Mouse (Mus musculus): ENCODE data around the gene Cd300lf. TPM values are rescaled to one million over a fixed set of nuclear protein-coding genes. Genes with fewer than 3 reads are reported as not detected.
A peak's percentile ranks its signal among the peaks of the same experiment; 100 is the strongest.

The Cd300lf gene
- polyA plus RNA-seq, 1 experiment from 2014 or later, result 122 TPM

DNA sequence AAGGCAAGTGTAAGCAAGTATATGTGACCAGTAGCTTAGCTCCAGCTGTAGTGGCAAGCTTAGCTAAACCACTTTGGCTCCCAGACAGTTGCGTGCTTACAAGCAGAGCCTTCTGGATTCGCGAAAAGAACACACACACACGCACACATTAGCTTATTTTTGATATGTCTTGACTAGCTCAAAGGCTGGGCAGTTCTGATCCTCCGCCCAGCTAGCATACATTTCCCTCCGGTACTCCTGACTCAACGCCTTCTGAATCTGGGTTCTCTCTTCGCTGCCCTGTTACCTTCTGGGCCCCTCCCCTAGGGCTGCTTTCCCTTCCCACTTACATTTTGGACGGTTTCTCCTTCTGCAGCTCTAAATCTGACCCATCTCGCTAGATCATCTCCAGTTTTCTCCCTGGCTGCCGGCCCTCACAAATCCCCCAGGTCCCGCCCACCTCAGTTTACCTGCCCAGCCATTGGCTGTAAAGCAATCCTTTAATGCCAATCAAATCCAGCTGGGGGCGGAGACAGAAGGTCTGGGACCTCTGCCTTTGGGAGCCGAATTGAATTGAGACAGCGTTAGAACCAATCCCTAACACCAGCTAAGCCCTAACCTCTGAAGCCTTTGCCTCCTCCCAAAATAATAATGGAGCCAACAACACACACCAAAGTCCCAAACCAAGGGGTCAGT lies 18.1 kb upstream of the Cd300lf start:
- no peaks in the 10 kb centered on the region for H3K79me2 ChIP-seq (ENCODE audit: inconsistent target)
- H3K36me3 ChIP-seq (ENCODE audit: inconsistent target), result no peaks in the 10 kb centered on the region
- no peak overlapping the region for H3K4me3 ChIP-seq (ENCODE audit: inconsistent target)
- WGBS (ENCODE audit: missing documents), result 77% methylated on average over 15 of the region's 15 CpGs
- H3K27ac ChIP-seq, result no peak overlapping the region

DNA sequence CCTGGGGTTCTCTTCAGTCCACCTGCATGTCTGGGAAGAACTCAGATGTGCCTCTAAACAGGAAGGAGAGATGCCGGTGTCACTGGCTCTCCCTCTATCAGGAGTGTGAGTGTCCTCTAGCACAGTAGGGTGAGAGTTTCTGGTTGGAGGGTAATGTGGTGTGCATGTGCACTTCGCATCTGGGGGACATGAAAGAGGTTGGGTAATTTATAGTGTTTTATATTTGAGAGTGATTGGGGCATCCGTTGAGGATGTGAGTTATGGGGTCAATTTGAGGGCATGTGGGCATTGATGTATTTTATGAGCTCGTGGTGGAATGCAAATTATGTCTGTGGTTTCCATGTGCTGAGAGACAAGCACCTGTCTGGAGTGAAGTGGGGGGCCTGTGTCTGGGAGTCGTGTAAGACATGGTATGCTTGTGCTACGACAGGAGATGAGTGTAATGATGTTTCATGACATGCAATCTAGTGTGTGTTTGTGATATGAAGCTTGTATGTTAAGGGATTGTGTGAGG lies 17.0 kb upstream of the Cd300lf start:
- Histone ChIP-seq H3K4me3 (ENCODE audit: inconsistent target) (no peak overlapping the region), H3K27ac (no peak overlapping the region), H3K79me2 (ENCODE audit: inconsistent target) (no peaks in the 10 kb centered on the region), H3K36me3 (ENCODE audit: inconsistent target) (no peaks in the 10 kb centered on the region)
- WGBS (ENCODE audit: missing documents), result 54% methylated on average over 6 of the region's 6 CpGs

DNA sequence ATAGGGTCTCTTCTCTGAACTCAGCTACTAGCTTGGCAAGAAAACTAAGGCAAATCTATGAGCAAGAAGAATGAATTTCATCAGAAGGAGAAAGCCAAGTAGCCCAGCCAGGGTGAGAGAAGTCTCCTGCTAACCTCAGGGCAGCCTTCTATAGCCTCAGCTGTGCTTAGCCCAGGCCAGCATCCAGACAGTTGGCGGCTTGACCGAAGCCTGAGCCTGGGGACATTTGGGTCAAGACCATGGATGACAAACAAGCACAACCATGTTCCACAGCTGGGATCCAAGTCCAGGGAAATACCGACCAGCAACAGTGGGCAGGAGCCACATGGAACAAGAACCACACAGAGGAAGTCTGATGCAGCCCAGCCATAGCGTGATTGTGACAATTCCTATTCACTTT lies 14.0 kb upstream of the Cd300lf start:
- 91% methylated on average over 4 of the region's 4 CpGs for WGBS (ENCODE audit: missing documents)
- Histone ChIP-seq H3K4me3 (ENCODE audit: inconsistent target) (no peak overlapping the region), H3K36me3 (ENCODE audit: inconsistent target) (no peaks in the 10 kb centered on the region), H3K27ac (no peak overlapping the region), H3K79me2 (ENCODE audit: inconsistent target) (no peaks in the 10 kb centered on the region)

DNA sequence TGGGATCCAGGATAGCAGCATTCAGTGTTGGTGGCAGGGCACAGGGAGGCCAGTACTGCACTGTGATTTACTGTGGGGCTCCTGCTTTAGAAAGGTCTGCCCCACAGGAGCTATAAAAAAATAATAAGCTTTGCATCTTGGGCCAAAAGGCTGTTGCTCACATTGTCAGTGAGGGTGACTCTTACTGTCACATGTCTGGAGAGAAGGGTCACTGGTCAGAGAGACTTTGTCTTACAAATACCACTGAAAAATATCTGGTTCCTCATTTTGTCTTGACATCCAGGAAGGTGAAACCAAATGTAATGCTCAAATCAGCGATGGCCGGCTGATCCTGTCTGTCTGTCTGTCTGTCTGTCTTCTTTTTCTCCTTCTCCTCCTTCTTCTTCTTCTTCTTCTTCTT lies 8.2 kb upstream of the Cd300lf start:
- H3K79me2 ChIP-seq (ENCODE audit: inconsistent target), result no peaks in the 10 kb centered on the region
- no peak overlapping the region for H3K4me3 ChIP-seq (ENCODE audit: inconsistent target)
- H3K36me3 ChIP-seq (ENCODE audit: inconsistent target), result no peaks in the 10 kb centered on the region
- H3K27ac ChIP-seq, result peak overlapping the region; percentile 98
- WGBS (ENCODE audit: missing documents), result 0% methylated on average over 2 of the region's 2 CpGs

DNA sequence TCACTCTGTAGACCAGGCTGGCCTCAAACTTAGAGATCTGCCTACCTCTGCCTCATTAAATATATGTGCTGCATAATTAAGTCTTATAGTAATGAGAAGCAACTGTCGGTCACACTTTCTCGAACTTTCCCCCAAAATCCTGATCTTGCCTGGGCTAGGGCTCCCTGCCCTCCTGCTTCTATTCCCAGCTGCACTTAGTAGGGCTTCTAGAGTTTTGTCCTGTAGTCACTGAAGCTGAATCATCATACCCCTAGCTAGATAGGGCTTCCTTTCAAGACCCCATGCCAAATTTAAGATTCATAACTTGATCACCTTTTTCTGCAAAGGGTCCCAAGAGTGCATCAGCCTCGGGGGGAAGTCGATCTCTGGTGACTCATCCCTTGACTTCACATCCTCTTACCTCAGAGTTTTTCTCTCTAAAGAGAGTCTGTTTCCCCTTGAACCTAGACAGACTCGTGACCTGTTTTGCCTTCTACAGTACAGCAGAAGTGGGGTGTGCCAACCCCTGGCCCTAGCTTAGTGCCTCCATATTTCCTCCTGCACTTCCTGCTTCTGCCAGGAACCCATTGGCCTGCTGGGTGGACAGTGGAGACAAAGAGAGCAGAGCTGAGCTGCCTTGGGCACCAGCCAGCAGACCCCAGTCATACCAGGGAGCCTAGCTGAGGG lies 4.9 kb upstream of the Cd300lf start:
- Histone ChIP-seq H3K79me2 (ENCODE audit: inconsistent target) (peaks cover under 1% of the 10 kb centered on the region; the same call in 1 of the 2 replicates), H3K36me3 (ENCODE audit: inconsistent target) (no peaks in the 10 kb centered on the region), H3K4me3 (ENCODE audit: inconsistent target) (no peak overlapping the region), H3K27ac (peak overlapping the region; percentile 98)
- 39% methylated on average over 5 of the region's 5 CpGs for WGBS (ENCODE audit: missing documents)

DNA sequence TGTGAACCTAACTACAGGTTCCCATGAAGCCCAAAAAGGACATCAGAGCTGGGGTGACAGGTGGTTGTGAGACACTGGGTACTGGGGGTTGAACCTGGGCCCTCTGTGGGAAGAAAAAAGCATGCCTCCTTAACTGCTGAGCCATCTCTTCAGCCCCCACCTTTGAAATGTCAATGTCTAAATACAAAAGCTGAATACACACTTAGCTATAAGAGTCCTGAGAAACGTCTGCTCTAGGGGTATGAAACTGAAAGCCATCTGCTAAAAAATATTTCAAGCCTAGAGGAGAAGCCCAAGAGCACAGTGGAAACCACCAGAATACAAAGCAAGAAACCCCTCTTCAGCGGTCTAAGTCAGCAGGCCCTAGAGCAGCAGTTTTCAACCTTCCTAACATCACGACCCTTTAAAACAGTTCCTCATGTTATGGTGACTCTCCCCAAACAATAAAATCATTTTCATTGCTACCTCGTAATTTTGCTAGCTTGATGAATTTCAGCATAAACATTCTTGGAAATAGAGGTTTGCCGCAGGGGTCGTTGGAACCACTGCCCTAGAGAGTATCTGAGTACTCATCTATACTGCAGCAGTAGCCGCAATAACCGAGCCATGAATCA lies 1.9 kb downstream of the Cd300lf start:
- peaks cover 20% of the 10 kb centered on the region for H3K36me3 ChIP-seq (ENCODE audit: inconsistent target)
- H3K4me3 ChIP-seq (ENCODE audit: inconsistent target), result peak overlapping the region; percentile 60
- H3K27ac ChIP-seq, result peak overlapping the region; percentile 91
- H3K79me2 ChIP-seq (ENCODE audit: inconsistent target), result peaks cover 69% of the 10 kb centered on the region
- WGBS (ENCODE audit: missing documents), result 76% methylated on average over 8 of the region's 8 CpGs

DNA sequence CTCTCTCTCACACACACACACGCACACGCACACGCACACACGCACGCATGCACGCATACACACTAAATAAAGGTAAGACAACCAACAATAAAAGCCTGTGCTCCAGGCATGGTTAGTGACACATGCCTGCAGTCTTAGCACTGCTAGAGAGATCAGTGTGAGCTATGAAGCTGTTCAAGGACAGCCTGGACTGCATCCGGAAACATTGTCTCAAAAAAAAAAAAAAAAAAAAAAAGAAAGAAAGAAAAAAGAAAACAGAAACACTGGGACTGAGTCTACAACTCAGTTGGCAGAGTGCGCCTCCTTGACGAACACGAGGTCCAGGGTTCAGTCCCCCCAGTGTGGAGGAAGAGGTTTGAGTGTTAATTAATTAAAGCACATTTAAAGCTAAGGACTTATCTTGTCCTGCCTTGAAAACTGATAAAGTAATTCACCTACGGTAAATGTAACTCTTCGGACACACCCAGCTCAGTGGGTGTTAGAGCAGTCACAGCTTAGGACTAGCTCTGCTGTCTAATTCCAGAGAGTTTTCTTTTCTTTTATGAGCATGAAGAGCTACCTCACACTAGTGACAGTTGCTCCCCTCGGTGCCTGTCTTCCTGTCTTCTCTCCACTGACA lies 4.2 kb downstream of the Cd300lf start:
- Histone ChIP-seq H3K79me2 (ENCODE audit: inconsistent target) (peaks cover 92% of the 10 kb centered on the region), H3K4me3 (ENCODE audit: inconsistent target) (no peak overlapping the region), H3K36me3 (ENCODE audit: inconsistent target) (peaks cover 43% of the 10 kb centered on the region), H3K27ac (no peak overlapping the region)
- WGBS (ENCODE audit: missing documents), result 94% methylated on average over 12 of the region's 13 CpGs

DNA sequence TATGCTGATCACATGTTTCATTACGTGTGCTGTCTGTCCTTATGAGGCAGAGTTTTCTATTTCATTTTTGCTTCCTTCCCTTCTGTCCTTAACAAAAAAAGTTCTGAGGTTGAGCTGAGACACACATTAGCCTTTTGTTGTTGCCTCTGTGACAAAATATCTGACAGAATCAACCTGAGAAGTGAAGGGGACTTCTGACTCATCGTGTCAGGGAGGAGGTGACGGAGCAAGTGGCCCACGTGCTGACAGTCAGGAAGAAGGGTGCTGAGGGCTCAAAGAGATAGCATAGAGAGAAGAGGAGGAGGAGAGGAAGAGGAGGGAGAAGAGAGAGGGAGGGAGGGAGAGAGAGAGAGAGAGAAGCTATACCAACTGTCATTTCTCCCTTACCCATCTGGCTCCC lies 5.3 kb downstream of the Cd300lf start:
- Histone ChIP-seq H3K27ac (no peak overlapping the region), H3K4me3 (ENCODE audit: inconsistent target) (no peak overlapping the region), H3K36me3 (ENCODE audit: inconsistent target) (peaks cover 54% of the 10 kb centered on the region), H3K79me2 (ENCODE audit: inconsistent target) (peaks cover 99% of the 10 kb centered on the region)
- 61% methylated on average over 4 of the region's 4 CpGs for WGBS (ENCODE audit: missing documents)

DNA sequence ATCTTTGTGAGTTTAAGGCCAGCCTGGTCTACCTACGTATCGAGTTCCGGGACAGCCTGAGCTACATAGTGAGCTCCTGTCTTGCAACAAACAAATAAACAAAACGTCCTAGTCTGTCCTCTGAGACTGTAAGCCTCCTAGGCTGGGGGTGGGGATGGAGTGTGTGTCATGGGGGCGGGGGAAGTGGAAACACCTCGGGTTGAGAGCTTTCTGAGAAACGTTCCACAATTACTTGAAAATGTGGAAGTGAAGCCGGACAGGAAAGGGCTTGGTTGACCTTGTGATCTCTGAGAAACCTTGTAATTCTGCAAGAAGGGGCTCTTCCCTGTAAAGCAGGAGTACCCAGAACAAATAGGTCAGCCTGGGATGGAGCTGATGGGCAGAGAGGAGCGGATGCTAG lies 14.4 kb downstream of the Cd300lf start:
- Histone ChIP-seq H3K36me3 (ENCODE audit: inconsistent target) (peaks cover 77% of the 10 kb centered on the region), H3K79me2 (ENCODE audit: inconsistent target) (peaks cover 35% of the 10 kb centered on the region; the same call in 1 of the 2 replicates), H3K4me3 (ENCODE audit: inconsistent target) (no peak overlapping the region), H3K27ac (peak overlapping the region; percentile 69)
- 34% methylated on average over 9 of the region's 9 CpGs for WGBS (ENCODE audit: missing documents)

DNA sequence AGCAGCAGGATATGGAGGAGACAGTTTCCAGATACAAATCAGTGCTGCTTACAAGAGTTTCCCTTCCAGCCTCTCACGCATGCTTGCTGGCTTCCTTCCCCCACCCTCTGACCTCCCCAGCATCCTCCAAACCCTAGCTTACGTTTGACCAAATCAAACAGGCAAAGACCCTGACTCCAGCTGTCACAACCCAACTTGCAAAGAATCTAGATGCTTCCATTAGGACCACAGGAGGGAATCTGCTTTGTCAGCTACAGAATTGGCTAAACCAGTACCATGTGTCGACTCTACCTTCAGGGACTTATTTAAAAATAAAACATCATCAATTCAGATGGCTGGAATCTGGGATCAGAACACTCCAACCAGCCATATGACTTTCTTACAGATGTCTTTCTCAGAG lies 21.6 kb downstream of the Cd300lf start:
- Histone ChIP-seq H3K27ac (no peak overlapping the region), H3K4me3 (ENCODE audit: inconsistent target) (no peak overlapping the region), H3K79me2 (ENCODE audit: inconsistent target) (no peaks in the 10 kb centered on the region), H3K36me3 (ENCODE audit: inconsistent target) (peaks cover 18% of the 10 kb centered on the region)
- WGBS (ENCODE audit: missing documents), result 81% methylated on average over 3 of the region's 3 CpGs

DNA sequence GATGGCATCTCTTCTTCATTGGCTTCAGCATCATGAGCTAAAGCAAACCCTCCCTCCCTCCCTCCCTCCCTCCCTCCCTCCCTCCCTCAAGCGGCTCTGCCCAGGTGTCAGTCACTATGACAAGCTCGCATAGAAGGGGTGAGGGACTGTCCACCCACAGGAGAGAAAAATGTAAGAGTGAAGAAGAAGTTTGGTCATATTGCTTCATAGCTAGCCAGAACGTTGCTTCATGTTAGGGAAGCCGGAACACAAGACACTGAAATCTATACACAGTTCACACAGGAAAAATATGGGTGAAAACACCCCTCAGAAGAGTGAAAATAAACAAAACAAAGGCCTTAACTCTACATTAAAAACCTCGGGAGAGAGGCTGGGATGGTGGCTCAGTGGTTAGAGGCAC lies 23.5 kb downstream of the Cd300lf start:
- WGBS (ENCODE audit: missing documents), result 60% methylated on average over 4 of the region's 5 CpGs
- Histone ChIP-seq H3K79me2 (ENCODE audit: inconsistent target) (no peaks in the 10 kb centered on the region), H3K36me3 (ENCODE audit: inconsistent target) (peaks cover under 1% of the 10 kb centered on the region; the same call in 1 of the 2 replicates), H3K4me3 (ENCODE audit: inconsistent target) (no peak overlapping the region), H3K27ac (no peak overlapping the region)

DNA sequence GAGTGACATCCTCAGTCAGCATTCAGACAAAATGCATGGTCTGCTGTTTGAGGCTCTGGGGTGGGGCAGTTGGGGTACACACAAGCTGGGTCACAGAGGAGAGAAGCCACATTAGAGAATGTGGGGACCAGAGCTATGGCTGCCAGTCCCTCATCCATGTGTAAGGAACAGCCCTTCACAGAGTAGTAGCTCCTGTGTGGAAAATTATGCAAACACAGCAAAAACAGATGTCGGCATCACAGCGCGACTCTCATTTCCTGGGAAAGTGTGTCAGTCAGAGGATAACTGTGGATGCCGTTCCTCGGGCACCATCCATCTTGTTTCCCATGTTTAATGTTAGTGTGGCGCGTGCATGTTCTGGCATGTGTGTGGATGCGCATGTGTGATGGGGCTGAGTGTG lies 25.6 kb downstream of the Cd300lf start:
- H3K79me2 ChIP-seq (ENCODE audit: inconsistent target), result no peaks in the 10 kb centered on the region
- no peaks in the 10 kb centered on the region for H3K36me3 ChIP-seq (ENCODE audit: inconsistent target)
- peak overlapping the region; percentile 80 for H3K27ac ChIP-seq
- 97% methylated on average over 8 of the region's 8 CpGs for WGBS (ENCODE audit: missing documents)
- no peak overlapping the region for H3K4me3 ChIP-seq (ENCODE audit: inconsistent target)

DNA sequence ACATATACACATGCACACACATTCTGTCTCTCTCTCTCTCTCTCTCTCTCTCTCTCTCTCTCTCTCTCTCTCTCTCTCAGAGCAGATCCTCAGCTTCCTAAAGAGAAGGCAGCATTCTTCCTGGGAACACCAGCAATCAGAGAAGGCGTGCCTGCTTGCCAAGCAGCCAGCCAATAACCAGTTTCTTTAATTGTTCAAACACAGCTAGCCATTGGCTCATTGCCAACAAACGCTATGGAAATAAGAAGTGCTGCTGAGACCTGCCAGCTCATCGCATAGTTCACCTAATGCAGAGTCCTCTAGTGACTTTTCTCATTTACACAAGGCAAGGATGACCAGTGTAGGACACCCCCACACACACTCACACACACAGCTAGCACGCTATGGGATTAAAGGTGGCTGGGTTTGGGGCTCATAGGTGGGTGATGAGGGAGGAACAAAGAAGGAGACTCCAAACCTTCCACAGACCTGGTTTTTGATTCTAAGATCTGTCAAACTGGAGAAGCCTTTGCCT lies 26.3 kb downstream of the Cd300lf start:
- peak overlapping the region; percentile 80 for H3K27ac ChIP-seq
- no peaks in the 10 kb centered on the region for H3K79me2 ChIP-seq (ENCODE audit: inconsistent target)
- no peaks in the 10 kb centered on the region for H3K36me3 ChIP-seq (ENCODE audit: inconsistent target)
- no peak overlapping the region for H3K4me3 ChIP-seq (ENCODE audit: inconsistent target)
- 64% methylated on average over 3 of the region's 4 CpGs for WGBS (ENCODE audit: missing documents)

DNA sequence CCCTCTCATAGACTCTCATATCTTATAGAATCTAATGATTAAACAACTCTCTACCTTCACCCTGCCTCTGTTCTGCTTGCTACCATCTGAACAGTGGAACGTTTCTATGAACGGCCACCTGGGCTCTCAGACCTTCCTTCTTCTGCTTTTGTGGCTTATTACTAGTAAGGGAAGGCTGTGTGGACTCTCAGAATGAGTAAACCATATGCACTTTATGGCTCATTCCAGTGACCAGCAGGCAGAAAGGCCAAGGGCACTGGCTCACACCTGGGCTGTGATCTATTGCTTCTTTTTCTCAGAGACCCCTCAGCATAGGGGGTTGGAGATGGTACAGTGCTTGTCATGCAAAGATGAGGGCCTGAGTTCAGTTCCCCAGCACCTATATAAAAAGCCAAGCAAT lies 27.2 kb downstream of the Cd300lf start:
- peak overlapping the region; percentile 80 for H3K27ac ChIP-seq
- WGBS (ENCODE audit: missing documents), result 13% methylated on average over 2 of the region's 2 CpGs
- no peak overlapping the region for H3K4me3 ChIP-seq (ENCODE audit: inconsistent target)

More for the DNA sequence above, 27.2 kb downstream of the Cd300lf start:
- H3K79me2 ChIP-seq (ENCODE audit: inconsistent target), result no peaks in the 10 kb centered on the region
- no peaks in the 10 kb centered on the region for H3K36me3 ChIP-seq (ENCODE audit: inconsistent target)

All from macrophage (primary cell).